Comparison of ENCODE assay signal across 8 mouse cellular contexts in genomic region chr15:36695199-36696129, GRCm38 (mm10).
DNase-seq lines count a peak whose midpoint lies in the region; ATAC-seq and TF ChIP-seq lines count a peak whose summit lies in the region.

No protein-coding gene starts in this region.

- WGBS in embryonic facial prominence, embryonic 15.5 days, result 26% methylated on average over 14 of the region's 14 CpGs
- WGBS in hindbrain, embryonic 13.5 days, result 29% methylated on average over 14 of the region's 14 CpGs

- peaks cover 51% of the 10 kb centered on the region for H3K4me1 ChIP-seq in E14TG2a.4 (replicated peaks; ENCODE audit: low read depth, low read length)
- H3K4me1 ChIP-seq in embryonic facial prominence, embryonic 15.5 days, result no peaks in the 10 kb centered on the region
- peaks cover 11% of the 10 kb centered on the region; the same call in 1 of the 2 replicates for H3K4me1 ChIP-seq in hindbrain, embryonic 13.5 days (replicated peaks)

- no peak overlapping the region; the same call in 1 of the 2 replicates for H3K9ac ChIP-seq in embryonic facial prominence, embryonic 15.5 days
- H3K9ac ChIP-seq in hindbrain, embryonic 13.5 days, result peak overlapping the region; percentile 61

- no peak for TF ChIP-seq CTCF in E14TG2a.4 (conservative IDR thresholded peaks at IDR 0.05; ENCODE audit: low read length)

- no peak for ATAC-seq in embryonic facial prominence, embryonic 15.5 days (ENCODE audit: insufficient number of reproducible peaks, low FRiP score, low TSS enrichment, low read depth)
- ATAC-seq in hindbrain, embryonic 13.5 days (ENCODE audit: low FRiP score), result peak; percentile 92

- peak overlapping the region; percentile 52 for H3K4me2 ChIP-seq in embryonic facial prominence, embryonic 15.5 days (replicated peaks)
- H3K4me2 ChIP-seq in hindbrain, embryonic 13.5 days, result peak overlapping the region; percentile 61

- DNase-seq in adrenal gland, postnatal 25 days, result peak; percentile 34
- DNase-seq in layer of hippocampus, postnatal 36 days, result peak; percentile 24 to 38
- DNase-seq in lung, postnatal 25 days (ENCODE audit: low spot score), result peak; percentile 71
- peak; percentile 44 for DNase-seq in skeletal muscle tissue, adult 2 months (ENCODE audit: low read depth, low spot score)
- DNase-seq in testis, postnatal 10 days (ENCODE audit: low spot score), result no peak

- no peaks in the 10 kb centered on the region for H3K36me3 ChIP-seq in E14TG2a.4 (ENCODE audit: insufficient read depth, low read length)
- H3K36me3 ChIP-seq in embryonic facial prominence, embryonic 15.5 days, result no peaks in the 10 kb centered on the region
- no peaks in the 10 kb centered on the region for H3K36me3 ChIP-seq in hindbrain, embryonic 13.5 days

- H3K4me3 ChIP-seq in E14TG2a.4 (replicated peaks; ENCODE audit: low read length), result peak overlapping the region; percentile 70
- peak overlapping the region; percentile 39 for H3K4me3 ChIP-seq in embryonic facial prominence, embryonic 15.5 days (replicated peaks)
- H3K4me3 ChIP-seq in hindbrain, embryonic 13.5 days, result peak overlapping the region; percentile 43

- no peak overlapping the region for H3K27ac ChIP-seq in embryonic facial prominence, embryonic 15.5 days (replicated peaks)
- H3K27ac ChIP-seq in hindbrain, embryonic 13.5 days, result 0 out of 2 replicates have a peak overlapping the region, but pooled peaks have one; percentile 36

- H3K27me3 ChIP-seq in E14TG2a.4 (ENCODE audit: insufficient read depth, low read length), result no peaks in the 10 kb centered on the region
- H3K27me3 ChIP-seq in embryonic facial prominence, embryonic 15.5 days, result no peaks in the 10 kb centered on the region
- H3K27me3 ChIP-seq in hindbrain, embryonic 13.5 days, result no peaks in the 10 kb centered on the region

- no peaks in the 10 kb centered on the region for H3K9me3 ChIP-seq in E14TG2a.4 (ENCODE audit: low read length)
- no peaks in the 10 kb centered on the region for H3K9me3 ChIP-seq in embryonic facial prominence, embryonic 15.5 days (replicated peaks)
- no peaks in the 10 kb centered on the region for H3K9me3 ChIP-seq in hindbrain, embryonic 13.5 days
